Mouse (Mus musculus): Measurements from ENCODE around the gene Zbed4. TPM values are rescaled to one million over a fixed set of nuclear protein-coding genes. Genes with fewer than 3 reads are reported as not detected.

Gene Zbed4
- polyA plus RNA-seq, 1 experiment from 2014 or later: 23.1 TPM

DNA sequence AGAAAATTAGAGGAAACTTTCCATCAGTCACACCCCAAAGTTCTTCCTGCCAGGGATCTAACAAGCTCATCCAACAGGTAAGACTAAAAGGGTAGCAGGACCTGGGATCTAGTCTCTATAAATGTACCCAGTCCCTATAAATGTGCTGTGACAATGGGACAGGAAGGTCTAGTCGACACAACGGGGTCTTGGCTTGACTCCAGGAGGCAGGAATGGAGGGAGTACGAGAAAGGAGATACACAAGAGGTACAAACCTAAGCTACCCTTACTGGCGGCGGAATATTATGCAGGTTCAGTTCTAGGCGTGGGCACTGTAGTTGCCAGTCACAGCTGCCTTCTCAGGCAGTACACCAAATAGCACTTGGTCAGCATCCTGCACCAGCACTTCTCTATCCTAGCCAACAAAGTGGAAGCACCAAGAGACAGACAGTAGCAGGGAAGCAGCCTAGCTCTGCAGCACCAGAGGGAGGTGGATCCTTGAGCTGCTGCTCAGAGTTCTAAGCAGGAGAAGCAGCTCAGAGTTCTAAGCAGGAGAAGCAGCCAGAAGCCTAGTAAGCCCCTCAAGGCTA, 37.4 kb upstream of the Zbed4 start:
- Histone ChIP-seq H3K36me3 (ENCODE audit: control insufficient read depth, insufficient read depth) (peaks cover 40% of the 10 kb centered on the region), H3K27ac (ENCODE audit: low read length) (no peak overlapping the region), H3K9me3 (ENCODE audit: control insufficient read depth, low read length) (no peaks in the 10 kb centered on the region), H3K27me3 (replicated peaks; ENCODE audit: control insufficient read depth, insufficient read depth, low read length) (no peaks in the 10 kb centered on the region), H3K4me1 (replicated peaks; ENCODE audit: control insufficient read depth, insufficient read depth, low read length) (no peaks in the 10 kb centered on the region), H3K9ac (replicated peaks; ENCODE audit: low read depth, low read length) (no peak overlapping the region), H3K4me3 (replicated peaks; ENCODE audit: low read length) (no peak overlapping the region), H3K4me2 (ENCODE audit: low read length) (no peak overlapping the region)
- ATAC-seq: no peak
- 72% methylated on average over 6 of the region's 6 CpGs for WGBS

DNA sequence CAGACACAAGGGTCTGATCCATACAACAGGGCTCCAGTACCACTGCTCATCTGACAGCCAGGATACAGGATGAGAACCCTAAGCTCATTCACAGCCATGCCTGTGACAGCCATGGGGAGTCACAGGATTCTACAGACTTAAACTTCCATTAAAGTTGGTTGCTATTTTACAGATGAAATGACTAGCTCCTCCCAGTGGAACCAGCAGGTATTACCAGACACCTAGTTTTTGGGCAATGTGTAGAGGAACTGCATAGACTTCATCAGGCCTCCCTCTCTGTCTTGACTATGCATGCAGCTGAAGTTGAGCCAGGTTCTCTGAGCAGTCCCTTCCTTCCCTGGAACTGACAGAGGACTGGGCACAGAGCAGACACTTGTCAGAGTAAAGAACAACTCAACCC, 35.1 kb upstream of the Zbed4 start:
- Histone ChIP-seq H3K27me3 (replicated peaks; ENCODE audit: control insufficient read depth, insufficient read depth, low read length) (no peaks in the 10 kb centered on the region), H3K4me3 (replicated peaks; ENCODE audit: low read length) (no peak overlapping the region), H3K4me1 (replicated peaks; ENCODE audit: control insufficient read depth, insufficient read depth, low read length) (no peaks in the 10 kb centered on the region), H3K4me2 (ENCODE audit: low read length) (no peak overlapping the region), H3K36me3 (ENCODE audit: control insufficient read depth, insufficient read depth) (peaks cover 27% of the 10 kb centered on the region), H3K9ac (replicated peaks; ENCODE audit: low read depth, low read length) (no peak overlapping the region), H3K27ac (ENCODE audit: low read length) (no peak overlapping the region), H3K9me3 (ENCODE audit: control insufficient read depth, low read length) (no peaks in the 10 kb centered on the region)
- ATAC-seq: no peak

DNA sequence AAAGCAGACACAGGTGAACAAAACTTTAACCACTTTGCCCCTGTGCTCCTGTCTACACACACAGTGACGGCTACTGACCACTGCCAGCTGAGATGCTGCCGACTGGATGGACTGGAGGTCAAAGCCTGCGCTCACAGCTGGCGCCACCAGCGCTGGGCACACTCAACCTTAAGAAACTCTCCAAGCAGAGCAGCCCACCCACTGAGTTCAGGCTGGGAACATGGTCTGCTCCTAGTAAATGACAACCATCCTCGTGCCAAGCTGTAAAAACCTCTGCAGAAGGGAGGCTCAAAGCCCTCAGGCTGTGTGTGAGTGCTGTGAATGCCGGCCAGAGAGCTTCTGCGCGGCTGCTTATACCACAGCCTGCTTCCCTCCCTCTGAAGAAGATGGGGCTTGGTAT, 34.2 kb upstream of the Zbed4 start:
- Histone ChIP-seq H3K9me3 (ENCODE audit: control insufficient read depth, low read length) (no peaks in the 10 kb centered on the region), H3K4me1 (replicated peaks; ENCODE audit: control insufficient read depth, insufficient read depth, low read length) (no peaks in the 10 kb centered on the region), H3K9ac (replicated peaks; ENCODE audit: low read depth, low read length) (no peak overlapping the region), H3K27ac (ENCODE audit: low read length) (no peak overlapping the region), H3K4me2 (ENCODE audit: low read length) (no peak overlapping the region), H3K27me3 (replicated peaks; ENCODE audit: control insufficient read depth, insufficient read depth, low read length) (no peaks in the 10 kb centered on the region), H3K36me3 (ENCODE audit: control insufficient read depth, insufficient read depth) (peaks cover 18% of the 10 kb centered on the region), H3K4me3 (replicated peaks; ENCODE audit: low read length) (no peak overlapping the region)
- no peak for ATAC-seq
- WGBS: 60% methylated on average over 9 of the region's 9 CpGs

DNA sequence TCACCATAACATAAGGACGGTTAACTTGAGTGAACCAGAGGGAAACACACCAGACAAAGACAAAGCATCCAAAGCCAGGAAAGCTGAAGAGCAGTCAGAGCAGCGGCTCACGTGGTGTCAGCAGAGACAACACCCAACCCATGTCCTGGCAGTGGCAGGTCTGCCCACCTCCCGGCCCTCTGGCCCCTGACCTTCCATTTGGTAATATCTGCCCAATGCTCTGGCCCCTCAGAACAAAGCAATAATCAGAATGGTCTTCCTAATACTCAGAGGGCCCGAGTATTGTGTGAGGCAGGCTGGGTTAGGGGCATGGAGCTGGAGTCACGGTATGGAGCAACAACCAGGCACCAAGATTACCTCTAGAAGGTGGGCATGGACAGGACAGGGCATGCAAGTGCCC, 28.3 kb upstream of the Zbed4 start:
- Histone ChIP-seq H3K27me3 (replicated peaks; ENCODE audit: control insufficient read depth, insufficient read depth, low read length) (no peaks in the 10 kb centered on the region), H3K36me3 (ENCODE audit: control insufficient read depth, insufficient read depth) (peaks cover 17% of the 10 kb centered on the region), H3K4me3 (replicated peaks; ENCODE audit: low read length) (no peak overlapping the region), H3K9me3 (ENCODE audit: control insufficient read depth, low read length) (no peaks in the 10 kb centered on the region), H3K4me1 (replicated peaks; ENCODE audit: control insufficient read depth, insufficient read depth, low read length) (peaks cover 14% of the 10 kb centered on the region), H3K27ac (ENCODE audit: low read length) (no peak overlapping the region), H3K4me2 (ENCODE audit: low read length) (no peak overlapping the region), H3K9ac (replicated peaks; ENCODE audit: low read depth, low read length) (no peak overlapping the region)
- ATAC-seq: no peak
- 91% methylated on average over 6 of the region's 6 CpGs for WGBS

DNA sequence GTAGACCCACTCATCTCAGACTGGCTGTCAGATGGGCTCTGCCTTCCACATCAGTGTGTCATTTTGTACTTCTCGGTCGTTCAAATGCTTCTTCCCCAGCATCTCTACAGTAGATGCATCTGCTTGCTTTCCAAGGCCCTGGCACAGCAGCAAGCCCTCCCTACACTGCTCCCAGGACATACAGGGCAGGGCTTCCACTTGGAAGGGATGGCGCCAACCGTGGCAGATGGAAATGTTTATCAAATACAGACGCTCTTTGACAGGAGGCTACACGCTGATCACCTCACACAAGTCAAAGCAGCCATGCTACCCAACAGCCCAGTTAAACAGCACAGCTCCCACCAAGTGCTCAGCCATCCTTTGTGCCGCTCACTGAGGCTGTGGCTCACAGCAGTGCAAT, 27.1 kb upstream of the Zbed4 start:
- no peak overlapping the region for H3K9ac ChIP-seq (replicated peaks; ENCODE audit: low read depth, low read length)
- H3K36me3 ChIP-seq (ENCODE audit: control insufficient read depth, insufficient read depth): peaks cover 25% of the 10 kb centered on the region
- no peaks in the 10 kb centered on the region for H3K27me3 ChIP-seq (replicated peaks; ENCODE audit: control insufficient read depth, insufficient read depth, low read length)
- H3K4me3 ChIP-seq (replicated peaks; ENCODE audit: low read length): no peak overlapping the region
- no peaks in the 10 kb centered on the region for H3K9me3 ChIP-seq (ENCODE audit: control insufficient read depth, low read length)
- peaks cover 14% of the 10 kb centered on the region for H3K4me1 ChIP-seq (replicated peaks; ENCODE audit: control insufficient read depth, insufficient read depth, low read length)
- H3K27ac ChIP-seq (ENCODE audit: low read length): no peak overlapping the region
- no peak overlapping the region for H3K4me2 ChIP-seq (ENCODE audit: low read length)
- 66% methylated on average over 7 of the region's 7 CpGs for WGBS
- ATAC-seq: peak; percentile 38; the same call in 1 of the 2 replicates

DNA sequence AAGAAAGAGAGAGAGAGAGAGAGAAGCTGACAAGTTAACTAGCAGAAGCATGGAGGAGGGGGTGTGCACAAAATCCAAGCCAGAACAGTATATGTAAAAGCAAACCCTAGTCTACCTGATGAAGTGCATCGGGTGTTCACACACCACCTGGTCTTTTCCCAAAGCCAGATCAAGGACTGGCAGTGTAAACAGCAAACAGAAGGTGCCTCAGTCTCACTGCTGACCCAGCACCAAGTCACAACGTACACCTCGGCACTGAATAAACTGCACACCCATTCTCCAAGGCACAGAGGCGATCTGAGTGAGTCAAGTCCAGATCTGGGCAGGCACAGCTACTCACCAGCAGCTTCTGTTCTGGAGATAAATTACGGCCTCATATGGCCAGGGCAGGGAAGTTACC, 26.4 kb upstream of the Zbed4 start:
- 89% methylated on average over 5 of the region's 5 CpGs for WGBS
- H3K27me3 ChIP-seq (replicated peaks; ENCODE audit: control insufficient read depth, insufficient read depth, low read length): no peaks in the 10 kb centered on the region
- H3K4me3 ChIP-seq (replicated peaks; ENCODE audit: low read length): no peak overlapping the region
- no peaks in the 10 kb centered on the region for H3K9me3 ChIP-seq (ENCODE audit: control insufficient read depth, low read length)
- no peak overlapping the region for H3K9ac ChIP-seq (replicated peaks; ENCODE audit: low read depth, low read length)
- peaks cover 14% of the 10 kb centered on the region for H3K4me1 ChIP-seq (replicated peaks; ENCODE audit: control insufficient read depth, insufficient read depth, low read length)
- no peak for ATAC-seq
- no peak overlapping the region for H3K4me2 ChIP-seq (ENCODE audit: low read length)
- no peak overlapping the region for H3K27ac ChIP-seq (ENCODE audit: low read length)
- H3K36me3 ChIP-seq (ENCODE audit: control insufficient read depth, insufficient read depth): peaks cover 32% of the 10 kb centered on the region

DNA sequence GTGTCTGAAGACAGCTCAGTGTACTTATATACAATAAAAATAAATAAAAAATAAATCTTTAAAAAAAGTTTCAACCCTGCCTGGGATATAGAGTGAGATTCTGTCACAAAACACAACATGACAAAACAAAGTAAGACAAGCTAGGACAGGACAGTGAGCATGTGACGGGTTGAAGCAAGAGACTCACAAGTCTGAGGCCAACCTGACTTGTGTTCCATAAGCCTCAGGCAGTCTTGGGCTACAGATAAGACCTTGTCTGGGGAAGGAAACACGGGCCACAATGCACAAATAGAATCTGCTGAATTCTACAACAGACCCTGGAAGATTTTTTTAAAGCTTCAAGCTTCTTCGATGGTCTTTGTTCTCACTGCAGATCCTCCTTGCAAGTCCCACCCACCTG, 24.3 kb upstream of the Zbed4 start:
- Histone ChIP-seq H3K9me3 (ENCODE audit: control insufficient read depth, low read length) (no peaks in the 10 kb centered on the region), H3K4me1 (replicated peaks; ENCODE audit: control insufficient read depth, insufficient read depth, low read length) (peaks cover 30% of the 10 kb centered on the region), H3K9ac (replicated peaks; ENCODE audit: low read depth, low read length) (no peak overlapping the region), H3K4me2 (ENCODE audit: low read length) (no peak overlapping the region), H3K36me3 (ENCODE audit: control insufficient read depth, insufficient read depth) (peaks cover 34% of the 10 kb centered on the region), H3K4me3 (replicated peaks; ENCODE audit: low read length) (no peak overlapping the region), H3K27ac (ENCODE audit: low read length) (no peak overlapping the region), H3K27me3 (replicated peaks; ENCODE audit: control insufficient read depth, insufficient read depth, low read length) (no peaks in the 10 kb centered on the region)
- WGBS: 87% methylated on average over 3 of the region's 3 CpGs
- ATAC-seq: no peak

DNA sequence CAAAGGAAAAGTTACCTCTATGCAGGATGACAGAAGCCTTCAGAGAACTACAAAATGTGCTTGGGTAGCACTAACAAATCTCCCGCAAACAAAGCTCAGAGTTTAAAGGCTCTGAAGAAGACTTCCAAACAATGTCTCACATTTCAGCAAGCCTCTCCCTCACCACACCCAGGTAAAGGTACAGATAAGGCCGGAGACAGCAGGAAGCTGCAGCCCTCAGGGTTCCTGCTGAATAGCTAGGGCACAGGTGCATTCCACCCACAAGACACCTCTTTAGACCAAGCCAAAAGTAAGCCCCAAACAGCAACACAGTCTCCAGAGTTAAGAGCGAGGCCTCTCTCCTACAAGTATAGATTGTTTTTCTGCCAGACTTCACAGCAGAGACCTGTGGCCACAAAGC, 20.7 kb upstream of the Zbed4 start:
- Histone ChIP-seq H3K36me3 (ENCODE audit: control insufficient read depth, insufficient read depth) (peaks cover 21% of the 10 kb centered on the region), H3K9me3 (ENCODE audit: control insufficient read depth, low read length) (no peaks in the 10 kb centered on the region), H3K4me3 (replicated peaks; ENCODE audit: low read length) (no peak overlapping the region), H3K4me1 (replicated peaks; ENCODE audit: control insufficient read depth, insufficient read depth, low read length) (peaks cover 26% of the 10 kb centered on the region), H3K9ac (replicated peaks; ENCODE audit: low read depth, low read length) (no peak overlapping the region), H3K27me3 (replicated peaks; ENCODE audit: control insufficient read depth, insufficient read depth, low read length) (no peaks in the 10 kb centered on the region), H3K4me2 (ENCODE audit: low read length) (no peak overlapping the region), H3K27ac (ENCODE audit: low read length) (no peak overlapping the region)
- no peak for ATAC-seq
- WGBS: 88% methylated on average over 3 of the region's 3 CpGs

DNA sequence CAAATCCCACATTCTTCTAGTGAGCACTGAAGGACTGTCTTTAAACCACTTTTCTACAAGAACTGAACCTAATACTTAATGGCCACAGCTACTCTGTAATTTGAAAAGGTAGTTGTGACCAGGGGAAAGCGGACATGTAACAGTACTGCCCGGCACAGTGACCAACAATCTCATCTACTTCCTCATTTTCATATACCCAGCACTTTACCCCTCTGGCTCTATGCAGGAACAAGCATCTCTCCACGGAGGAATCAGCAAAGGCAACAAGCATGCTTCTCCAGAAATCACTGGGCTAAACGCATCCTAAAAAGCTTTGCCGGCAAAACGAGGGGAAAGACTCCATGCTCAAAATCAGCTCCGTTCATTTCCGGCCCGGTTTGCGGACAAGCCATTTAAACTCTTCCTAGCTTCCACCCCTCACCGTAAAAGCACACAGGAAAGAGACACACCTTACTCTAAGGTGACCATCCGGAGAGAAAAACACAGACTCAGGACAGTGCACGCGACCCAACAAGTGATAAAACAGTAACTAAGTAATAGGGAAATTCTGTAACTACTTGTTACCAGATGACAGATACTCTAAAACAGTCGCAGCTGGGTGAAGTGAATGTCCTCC, 18.9 kb upstream of the Zbed4 start:
- peak overlapping the region; percentile 93 for H3K9ac ChIP-seq (replicated peaks; ENCODE audit: low read depth, low read length)
- peak overlapping the region; percentile 94 for H3K4me3 ChIP-seq (replicated peaks; ENCODE audit: low read length)
- no peak for ATAC-seq
- peaks cover 17% of the 10 kb centered on the region for H3K36me3 ChIP-seq (ENCODE audit: control insufficient read depth, insufficient read depth)
- WGBS: 26% methylated on average over 15 of the region's 15 CpGs
- H3K4me2 ChIP-seq (ENCODE audit: low read length): peak overlapping the region; percentile 79
- no peak overlapping the region for H3K27ac ChIP-seq (ENCODE audit: low read length)
- H3K9me3 ChIP-seq (ENCODE audit: control insufficient read depth, low read length): no peaks in the 10 kb centered on the region
- peaks cover 26% of the 10 kb centered on the region for H3K4me1 ChIP-seq (replicated peaks; ENCODE audit: control insufficient read depth, insufficient read depth, low read length)
- no peaks in the 10 kb centered on the region for H3K27me3 ChIP-seq (replicated peaks; ENCODE audit: control insufficient read depth, insufficient read depth, low read length)

All from forebrain, embryonic 16.5 days (tissue).